Mouse (Mus musculus): ENCODE results near the gene Fto. TPM values are rescaled to one million over a fixed set of nuclear protein-coding genes. Genes with fewer than 3 reads are reported as not detected.

Fto gene
- polyA plus RNA-seq, 1 experiment: 11.9 TPM

DNA sequence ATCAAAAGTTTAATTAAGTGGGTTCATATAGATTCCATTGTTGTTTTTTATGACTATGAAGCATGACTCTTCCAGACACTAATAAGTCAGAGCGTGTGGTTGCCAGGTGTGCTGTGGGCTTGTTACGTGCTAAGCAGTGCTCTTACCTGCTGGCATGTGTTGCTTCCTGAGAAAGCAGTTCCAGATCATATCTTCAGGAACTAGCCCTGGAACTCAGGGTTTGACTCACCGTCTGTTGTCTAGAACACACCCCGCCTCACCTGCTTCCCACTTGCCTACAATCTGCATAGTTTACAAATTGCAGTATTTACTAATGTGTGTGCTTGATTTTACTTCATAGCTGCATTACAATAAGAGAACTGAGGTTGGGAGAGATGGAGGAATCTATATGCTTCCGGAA lies 84.7 kb downstream of the Fto start:
- Histone ChIP-seq H3K4me1 (ENCODE audit: control insufficient read depth, insufficient read depth, insufficient read length) (no peaks in the 10 kb centered on the region), H3K36me3 (ENCODE audit: control insufficient read depth, insufficient read depth, low read length) (peaks cover 3% of the 10 kb centered on the region), H3K27ac (ENCODE audit: insufficient read depth, low read length) (no peak overlapping the region), H3K27me3 (ENCODE audit: control insufficient read depth, insufficient read depth, low read length) (no peaks in the 10 kb centered on the region), H3K4me3 (ENCODE audit: extremely low read depth, insufficient read depth, insufficient read length) (no peak overlapping the region)
- DNase-seq (ENCODE audit: low read depth in 1 of 2, low spot score in 2 of 2): no peak
- TF ChIP-seq POLR2A (IDR thresholded peaks at IDR 0.05; ENCODE audit: low read depth, low read length): no peak
- WGBS: 86% methylated on average over 5 of the region's 5 CpGs

DNA sequence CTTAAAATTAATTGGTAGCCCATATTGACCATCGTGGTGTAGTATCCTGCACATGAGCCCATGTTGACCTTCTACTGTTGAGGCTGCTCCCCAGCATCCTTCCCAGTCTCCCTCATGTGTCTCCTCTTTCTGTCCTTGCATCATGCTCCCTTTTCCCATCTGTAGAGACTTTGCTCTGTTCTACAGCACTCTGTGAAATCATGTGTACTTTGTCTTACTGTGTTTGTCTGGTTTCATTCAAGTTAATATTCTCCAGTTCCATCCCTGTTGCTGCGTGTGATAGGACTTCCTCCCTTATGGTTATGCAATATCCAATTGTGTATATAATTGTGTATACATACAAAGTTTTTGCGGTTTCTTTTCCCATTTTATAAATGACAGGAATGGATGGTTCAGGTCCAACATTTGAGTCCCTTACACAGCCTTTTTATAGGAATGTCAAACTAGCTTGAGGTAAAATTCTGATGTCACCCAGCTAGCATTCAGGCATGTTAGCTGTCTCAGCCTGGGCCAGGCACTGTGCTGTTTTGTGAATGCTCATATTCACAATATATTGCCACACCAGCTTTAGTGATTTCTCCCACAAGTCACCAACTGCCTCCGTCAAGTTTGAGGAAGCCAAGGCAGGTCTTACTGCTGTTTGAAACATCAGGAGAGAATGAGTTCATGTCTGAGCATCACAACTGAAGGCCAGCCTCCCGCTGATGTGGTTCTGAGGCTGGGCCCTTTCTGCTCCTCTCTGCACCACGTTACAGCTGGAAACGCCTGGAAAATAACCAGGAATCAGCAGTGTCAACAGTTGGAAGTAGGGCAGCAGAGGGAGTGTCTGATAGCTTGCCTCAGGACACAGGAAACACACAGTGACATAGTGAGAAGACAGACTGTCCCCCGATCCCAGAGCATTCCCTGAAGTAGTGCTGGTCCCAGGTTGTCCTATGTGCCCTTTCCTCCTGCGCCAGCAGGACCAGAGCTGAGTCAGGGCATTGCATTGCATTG lies 90.0 kb downstream of the Fto start:
- Histone ChIP-seq H3K36me3 (ENCODE audit: control insufficient read depth, insufficient read depth, low read length) (peaks cover 4% of the 10 kb centered on the region), H3K27me3 (ENCODE audit: control insufficient read depth, insufficient read depth, low read length) (no peaks in the 10 kb centered on the region), H3K4me1 (ENCODE audit: control insufficient read depth, insufficient read depth, insufficient read length) (no peaks in the 10 kb centered on the region), H3K4me3 (ENCODE audit: extremely low read depth, insufficient read depth, insufficient read length) (no peak overlapping the region), H3K27ac (ENCODE audit: insufficient read depth, low read length) (no peak overlapping the region)
- no peak for DNase-seq (ENCODE audit: low read depth in 1 of 2, low spot score in 2 of 2)
- no peak for TF ChIP-seq CTCF (IDR thresholded peaks at IDR 0.05; ENCODE audit: extremely low read depth, insufficient read depth, insufficient read length, insufficient replicate concordance)
- TF ChIP-seq POLR2A (IDR thresholded peaks at IDR 0.05; ENCODE audit: low read depth, low read length): no peak
- 83% methylated on average over 9 of the region's 9 CpGs for WGBS

DNA sequence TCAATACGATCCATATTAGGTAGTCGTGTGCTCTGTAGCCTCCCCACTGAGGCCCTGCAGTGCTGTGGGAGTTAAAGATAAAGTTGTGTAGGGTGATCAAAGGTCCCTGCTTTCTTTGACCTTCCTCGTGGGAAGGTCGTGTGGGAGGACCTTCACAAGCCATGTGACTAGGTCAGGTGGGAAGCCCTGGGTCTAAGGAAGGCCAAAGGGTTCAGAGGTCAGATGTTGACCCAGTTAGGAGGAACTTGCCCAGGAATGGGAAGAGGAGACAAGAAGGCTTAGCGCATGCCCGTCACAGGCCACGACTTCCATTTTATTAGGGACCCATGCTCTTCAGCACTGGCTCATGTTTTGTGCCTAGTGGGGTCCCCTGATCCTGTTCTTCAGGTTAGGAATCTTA lies 91.0 kb downstream of the Fto start:
- H3K36me3 ChIP-seq (ENCODE audit: control insufficient read depth, insufficient read depth, low read length): peaks cover 7% of the 10 kb centered on the region
- no peak overlapping the region for H3K4me3 ChIP-seq (ENCODE audit: extremely low read depth, insufficient read depth, insufficient read length)
- no peak overlapping the region for H3K27ac ChIP-seq (ENCODE audit: insufficient read depth, low read length)
- TF ChIP-seq POLR2A (IDR thresholded peaks at IDR 0.05; ENCODE audit: low read depth, low read length): no peak
- TF ChIP-seq CTCF (IDR thresholded peaks at IDR 0.05; ENCODE audit: extremely low read depth, insufficient read depth, insufficient read length, insufficient replicate concordance): no peak
- H3K27me3 ChIP-seq (ENCODE audit: control insufficient read depth, insufficient read depth, low read length): no peaks in the 10 kb centered on the region
- WGBS: 88% methylated on average over 7 of the region's 7 CpGs
- no peak for DNase-seq (ENCODE audit: low read depth in 1 of 2, low spot score in 2 of 2)
- H3K4me1 ChIP-seq (ENCODE audit: control insufficient read depth, insufficient read depth, insufficient read length): no peaks in the 10 kb centered on the region

DNA sequence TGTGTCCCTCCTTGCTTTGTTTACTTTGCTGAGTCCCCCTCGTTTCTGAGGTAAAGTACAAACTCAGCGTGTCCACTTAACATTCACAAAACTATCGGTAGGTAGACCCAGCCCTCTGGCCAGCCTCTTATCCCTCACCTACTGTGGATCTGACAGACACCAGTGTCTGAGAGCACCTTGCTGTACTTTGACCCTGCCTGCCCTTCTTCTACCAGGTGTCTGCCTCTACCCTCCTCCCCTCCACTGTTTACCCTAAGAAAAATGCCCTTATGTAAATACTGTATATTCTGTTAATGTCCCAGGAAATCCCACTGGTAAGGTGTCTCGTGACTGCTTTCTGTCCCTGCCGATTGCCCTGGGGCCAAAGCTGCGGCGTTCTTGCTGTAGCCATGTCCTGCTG lies 91.8 kb downstream of the Fto start:
- Histone ChIP-seq H3K4me3 (ENCODE audit: extremely low read depth, insufficient read depth, insufficient read length) (no peak overlapping the region), H3K36me3 (ENCODE audit: control insufficient read depth, insufficient read depth, low read length) (peaks cover 9% of the 10 kb centered on the region), H3K4me1 (ENCODE audit: control insufficient read depth, insufficient read depth, insufficient read length) (no peaks in the 10 kb centered on the region), H3K27me3 (ENCODE audit: control insufficient read depth, insufficient read depth, low read length) (no peaks in the 10 kb centered on the region), H3K27ac (ENCODE audit: insufficient read depth, low read length) (no peak overlapping the region)
- no peak for TF ChIP-seq POLR2A (IDR thresholded peaks at IDR 0.05; ENCODE audit: low read depth, low read length)
- no peak for TF ChIP-seq CTCF (IDR thresholded peaks at IDR 0.05; ENCODE audit: extremely low read depth, insufficient read depth, insufficient read length, insufficient replicate concordance)
- WGBS: 96% methylated on average over 7 of the region's 7 CpGs
- no peak for DNase-seq (ENCODE audit: low read depth in 1 of 2, low spot score in 2 of 2)

DNA sequence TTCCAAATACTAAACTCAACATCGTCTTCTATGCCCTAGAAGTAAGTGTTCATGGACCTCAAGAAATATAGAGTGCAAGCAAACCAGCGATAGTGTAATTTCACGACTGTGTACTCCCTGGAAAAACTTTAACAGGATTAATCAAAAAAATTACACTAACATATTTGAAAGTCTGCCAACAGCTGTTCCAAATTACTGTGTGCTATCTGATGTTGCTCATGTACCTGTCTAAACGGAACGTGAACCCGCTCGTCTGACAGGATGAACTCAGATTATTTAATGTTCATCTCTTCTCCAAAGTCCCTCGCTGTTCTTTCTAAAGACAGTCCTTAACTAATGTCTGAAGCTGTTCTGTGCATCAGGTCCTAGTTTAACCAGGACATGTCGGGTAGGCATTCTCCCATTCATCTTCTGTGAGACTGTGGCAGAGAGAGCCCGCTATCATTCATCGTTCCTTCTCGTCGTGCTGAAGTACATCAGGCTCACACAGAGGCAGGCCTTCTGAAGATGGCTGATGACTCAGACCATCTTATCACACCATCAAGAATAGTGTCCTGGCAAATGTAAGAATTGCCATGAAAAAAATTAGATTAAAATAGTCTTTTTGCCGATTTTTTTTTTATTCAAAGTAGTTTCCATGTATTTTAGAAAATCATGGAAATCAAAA lies 93.4 kb downstream of the Fto start:
- H3K4me1 ChIP-seq (ENCODE audit: control insufficient read depth, insufficient read depth, insufficient read length): no peaks in the 10 kb centered on the region
- no peak for TF ChIP-seq CTCF (IDR thresholded peaks at IDR 0.05; ENCODE audit: extremely low read depth, insufficient read depth, insufficient read length, insufficient replicate concordance)
- TF ChIP-seq POLR2A (IDR thresholded peaks at IDR 0.05; ENCODE audit: low read depth, low read length): no peak
- no peak overlapping the region for H3K27ac ChIP-seq (ENCODE audit: insufficient read depth, low read length)
- DNase-seq (ENCODE audit: low read depth in 1 of 2, low spot score in 2 of 2): no peak
- peaks cover 11% of the 10 kb centered on the region for H3K36me3 ChIP-seq (ENCODE audit: control insufficient read depth, insufficient read depth, low read length)
- H3K4me3 ChIP-seq (ENCODE audit: extremely low read depth, insufficient read depth, insufficient read length): no peak overlapping the region
- WGBS: 92% methylated on average over 14 of the region's 14 CpGs
- H3K27me3 ChIP-seq (ENCODE audit: control insufficient read depth, insufficient read depth, low read length): no peaks in the 10 kb centered on the region

DNA sequence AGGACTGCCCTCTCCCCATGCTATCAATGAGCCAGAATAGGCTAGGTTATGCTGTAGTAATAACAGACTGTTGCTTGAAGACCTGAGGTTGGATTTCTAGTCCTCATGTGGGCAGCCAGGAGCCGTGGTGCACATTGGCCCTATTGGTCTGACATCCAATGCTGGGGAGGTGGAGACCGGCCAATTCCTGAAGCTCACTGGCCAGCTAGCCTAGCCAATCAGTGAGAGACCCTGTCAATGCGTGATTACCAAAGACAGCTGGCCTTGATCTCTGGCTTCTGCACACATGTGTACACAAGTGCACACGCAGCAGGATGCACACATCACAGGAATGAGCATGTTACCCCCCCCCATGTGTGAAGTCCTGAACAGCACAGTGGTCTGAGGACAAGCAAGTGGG lies 94.6 kb downstream of the Fto start:
- 98% methylated on average over 4 of the region's 4 CpGs for WGBS

More for the DNA sequence above, 94.6 kb downstream of the Fto start:
- no peaks in the 10 kb centered on the region for H3K4me1 ChIP-seq (ENCODE audit: control insufficient read depth, insufficient read depth, insufficient read length)
- H3K27ac ChIP-seq (ENCODE audit: insufficient read depth, low read length): no peak overlapping the region
- no peaks in the 10 kb centered on the region for H3K27me3 ChIP-seq (ENCODE audit: control insufficient read depth, insufficient read depth, low read length)
- H3K4me3 ChIP-seq (ENCODE audit: extremely low read depth, insufficient read depth, insufficient read length): no peak overlapping the region
- no peak for TF ChIP-seq POLR2A (IDR thresholded peaks at IDR 0.05; ENCODE audit: low read depth, low read length)
- TF ChIP-seq CTCF (IDR thresholded peaks at IDR 0.05; ENCODE audit: extremely low read depth, insufficient read depth, insufficient read length, insufficient replicate concordance): no peak
- DNase-seq (ENCODE audit: low read depth in 1 of 2, low spot score in 2 of 2): no peak
- H3K36me3 ChIP-seq (ENCODE audit: control insufficient read depth, insufficient read depth, low read length): peaks cover 8% of the 10 kb centered on the region
